Mouse (Mus musculus) G1E-ER4 (cell line): ENCODE results near the gene Gm10061. TPM values are rescaled to one million over a fixed set of nuclear protein-coding genes. Genes with fewer than 3 reads are reported as not detected.
"Not testable (repeated sequence)": the region's sequence is repeated elsewhere in the genome, so short reads cannot be mapped to it uniquely, and the experiment has no call there.

Source experiments
- GATA1 ChIP-seq: IDR thresholded peaks from one replicate; pipeline ENCODE4 v1.8.0; 2012; ENCODE audit warnings: low read length, inconsistent platforms
- polyA plus RNA-seq: library from polyadenylated mRNA; stranded (reverse); fragments of >175 nt; gene quantifications from 2 replicates; pipeline ENCODE4 v1.2.3, GENCODE M21; 2012

Gm10061 gene
- not detected in 2 replicates for polyA plus RNA-seq

- TF ChIP-seq GATA1: no peak
These were observed at the start of gene Gm10061 for GRCm38 (mm10) chr16:89150786-89151185. Gm10061 (plus strand) TSS chr16:89151086.

DNA sequence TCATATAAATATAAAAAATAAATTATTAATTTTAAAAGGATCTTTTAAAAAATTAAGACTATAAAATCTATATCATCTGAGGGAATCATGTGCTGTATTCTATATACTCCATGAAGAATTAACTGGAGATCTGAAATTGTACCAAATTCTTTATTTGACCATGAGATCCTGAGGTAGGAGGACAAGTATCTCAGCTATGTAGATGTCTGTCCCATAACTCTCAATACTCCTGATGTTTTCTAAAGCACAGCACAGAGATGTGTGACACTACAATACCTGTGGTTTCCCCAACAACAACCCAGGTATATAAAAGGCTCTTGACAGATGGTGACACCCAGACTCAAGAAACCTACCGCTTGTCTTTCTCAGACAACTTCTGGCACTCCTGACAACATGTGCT lies 10.3 kb upstream of the Gm10061 start, which contains the start of gene Gm6358:
Gene Gm6358, plus strand, starts transcription at position 301 of the 400 bp plus-strand sequence.
- no peak for TF ChIP-seq GATA1

DNA sequence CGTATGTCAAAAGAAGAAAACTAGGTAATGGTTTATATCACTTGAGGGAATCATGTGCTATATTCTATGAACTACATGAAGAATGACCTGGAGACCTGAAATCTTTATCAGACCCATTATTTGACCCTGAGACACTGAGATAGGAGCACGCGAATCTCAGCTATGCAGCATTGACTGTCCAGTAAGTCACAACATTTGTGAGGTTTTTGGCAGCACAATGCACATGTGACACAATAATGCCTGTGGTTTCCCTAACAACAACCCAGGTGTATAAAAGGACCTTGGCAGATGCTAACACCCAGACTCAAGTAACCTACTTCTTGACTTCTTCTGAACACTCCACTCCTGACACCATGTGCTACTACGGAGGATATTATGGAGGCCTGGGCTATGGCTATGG lies 6.8 kb downstream of the Gm10061 start, which contains the start of gene Gm9789:
Gene Gm9789, plus strand, starts transcription at position 301 of the 400 bp plus-strand sequence.
- no peak for TF ChIP-seq GATA1

- not testable (repeated sequence) for TF ChIP-seq GATA1
These were observed 18.3 kb downstream of the Gm10061 start, which contains the start of gene Gm7735 for GRCm38 (mm10) chr16:89169190-89169589. Gm7735 (plus strand) TSS chr16:89169490.

GRCm38 (mm10) chr16:89174435-89174834 lies 23.5 kb downstream of the Gm10061 start, which contains the start of gene 1110057P08Rik:
1110057P08Rik (plus strand) TSS chr16:89174735.
- TF ChIP-seq GATA1: no peak

DNA sequence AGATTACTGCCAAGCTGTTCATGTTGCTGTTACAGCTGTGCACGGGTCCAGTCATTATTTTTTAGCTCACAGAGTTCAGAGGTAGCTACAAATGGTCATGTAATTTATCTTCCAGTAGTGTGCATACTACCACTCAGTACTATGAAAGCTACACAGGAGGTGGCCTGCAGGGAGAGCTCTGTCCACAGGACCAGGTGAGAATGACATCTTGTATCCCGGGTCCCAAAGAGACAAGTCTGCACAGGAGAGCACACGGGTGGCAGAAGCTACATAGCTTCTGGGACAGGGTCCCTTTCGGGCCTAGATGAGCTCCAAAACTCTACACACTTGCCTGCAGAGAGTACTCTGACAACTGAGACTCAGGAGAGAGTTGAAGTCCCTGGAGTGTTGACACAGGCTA lies 37.7 kb downstream of the Gm10061 start:
- TF ChIP-seq GATA1: no peak

Other genes starting within 250 kb of the Gm10061 start
- not detected in 2 replicates for gene Krtap19-9b, start 218.8 kb upstream of the Gm10061 start, polyA plus RNA-seq
- not detected in 2 replicates for gene Krtap16-3, start 188.2 kb upstream of the Gm10061 start, polyA plus RNA-seq
- not detected in 2 replicates for gene Krtap22-2, start 140.3 kb upstream of the Gm10061 start, polyA plus RNA-seq
- gene Gm10229, start 135.8 kb upstream of the Gm10061 start, polyA plus RNA-seq: not detected in 2 replicates
- gene Krtap6-1, start 119.4 kb upstream of the Gm10061 start, polyA plus RNA-seq: not detected in 2 replicates
- gene Gm10228, start 109.6 kb upstream of the Gm10061 start, polyA plus RNA-seq: not detected in 2 replicates
- not detected in 2 replicates for gene Krtap6-5, start 103.2 kb upstream of the Gm10061 start, polyA plus RNA-seq
- gene 1110025L11Rik, start 87.1 kb upstream of the Gm10061 start, polyA plus RNA-seq: not detected in 2 replicates
- not detected in 2 replicates for gene Krtap6-3, start 67.1 kb upstream of the Gm10061 start, polyA plus RNA-seq
- not detected in 2 replicates for gene Gm6358, start 10.2 kb upstream of the Gm10061 start, polyA plus RNA-seq
- gene Gm9789, start 6.9 kb downstream of the Gm10061 start, polyA plus RNA-seq: not detected in 2 replicates
- gene Gm7735, start 18.4 kb downstream of the Gm10061 start, polyA plus RNA-seq: not detected in 2 replicates
- not detected in 2 replicates for gene 1110057P08Rik, start 23.6 kb downstream of the Gm10061 start, polyA plus RNA-seq
- gene Krtap20-2, start 54.8 kb downstream of the Gm10061 start, polyA plus RNA-seq: not detected in 2 replicates